Mouse (Mus musculus): ENCODE data around the gene Ifrd1. TPM values are rescaled to one million over a fixed set of nuclear protein-coding genes. Genes with fewer than 3 reads are reported as not detected.
"Not testable (repeated sequence)": the region's sequence is repeated elsewhere in the genome, so short reads cannot be mapped to it uniquely, and the experiment has no call there.

The Ifrd1 gene
- polyA plus RNA-seq, 1 experiment from 2014 or later: 167 TPM

DNA sequence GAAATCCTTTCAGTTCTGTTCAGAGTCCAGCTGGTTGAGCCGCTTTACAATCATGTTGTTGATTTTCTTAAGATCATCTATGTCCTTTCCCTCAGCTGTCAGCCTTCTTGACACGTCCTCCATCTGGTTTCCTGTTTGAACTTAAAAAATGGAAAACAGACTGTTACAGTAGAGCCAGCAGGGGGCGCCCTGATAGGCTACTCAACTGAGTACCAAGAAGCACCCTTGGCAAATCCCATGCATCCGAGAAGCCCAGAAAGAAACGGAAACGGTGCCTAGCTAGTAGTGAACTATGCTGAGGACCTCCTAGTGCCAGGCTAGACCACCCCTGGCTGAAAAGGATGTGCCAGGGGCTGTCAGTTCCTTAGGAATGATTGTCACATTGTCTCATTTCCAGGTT is 71.2 kb downstream of the Ifrd1 start:
- ATAC-seq: no peak

GRCm38 (mm10) chr12:40176158-40176557 is 72.1 kb downstream of the Ifrd1 start:
- H3K27ac ChIP-seq (ENCODE audit: low read length): no peak overlapping the region
- H3K27me3 ChIP-seq (replicated peaks; ENCODE audit: insufficient read depth, low read length): no peaks in the 10 kb centered on the region
- no peak overlapping the region for H3K4me2 ChIP-seq (replicated peaks; ENCODE audit: low read depth, low read length)
- 50% methylated on average over 2 of the region's 2 CpGs for WGBS
- no peak overlapping the region for H3K4me3 ChIP-seq (ENCODE audit: low read depth, low read length)
- H3K36me3 ChIP-seq (ENCODE audit: insufficient read depth, low read length): no peaks in the 10 kb centered on the region
- TF ChIP-seq EP300 (IDR thresholded peaks at IDR 0.05): no peak
- TF ChIP-seq CTCF (IDR thresholded peaks at IDR 0.05): no peak
- no peaks in the 10 kb centered on the region for H3K4me1 ChIP-seq (ENCODE audit: insufficient read depth, low read depth, low read length)
- ATAC-seq (no peak), DNase-seq (ENCODE audit: low spot score) (no peak)
- no peaks in the 10 kb centered on the region for H3K9me3 ChIP-seq (ENCODE audit: low read length)
- no peak overlapping the region for H3K9ac ChIP-seq (replicated peaks; ENCODE audit: low read depth)

More for the DNA sequence above, 71.2 kb downstream of the Ifrd1 start:
- H3K27ac ChIP-seq (ENCODE audit: low read length): no peak overlapping the region
- H3K4me2 ChIP-seq (replicated peaks; ENCODE audit: low read depth, low read length): no peak overlapping the region
- H3K4me1 ChIP-seq (ENCODE audit: insufficient read depth, low read depth, low read length): no peaks in the 10 kb centered on the region
- no peak overlapping the region for H3K4me3 ChIP-seq (ENCODE audit: low read depth, low read length)
- WGBS: 53% methylated on average over 6 of the region's 6 CpGs
- H3K9ac ChIP-seq (replicated peaks; ENCODE audit: low read depth): no peak overlapping the region
- H3K36me3 ChIP-seq (ENCODE audit: insufficient read depth, low read length): no peaks in the 10 kb centered on the region
- DNase-seq (ENCODE audit: low spot score): peak; percentile 53
- peak; percentile 63 for TF ChIP-seq CTCF (IDR thresholded peaks at IDR 0.05)
- no peak for TF ChIP-seq EP300 (IDR thresholded peaks at IDR 0.05)
- no peaks in the 10 kb centered on the region for H3K27me3 ChIP-seq (replicated peaks; ENCODE audit: insufficient read depth, low read length)
- H3K9me3 ChIP-seq (ENCODE audit: low read length): no peaks in the 10 kb centered on the region

DNA sequence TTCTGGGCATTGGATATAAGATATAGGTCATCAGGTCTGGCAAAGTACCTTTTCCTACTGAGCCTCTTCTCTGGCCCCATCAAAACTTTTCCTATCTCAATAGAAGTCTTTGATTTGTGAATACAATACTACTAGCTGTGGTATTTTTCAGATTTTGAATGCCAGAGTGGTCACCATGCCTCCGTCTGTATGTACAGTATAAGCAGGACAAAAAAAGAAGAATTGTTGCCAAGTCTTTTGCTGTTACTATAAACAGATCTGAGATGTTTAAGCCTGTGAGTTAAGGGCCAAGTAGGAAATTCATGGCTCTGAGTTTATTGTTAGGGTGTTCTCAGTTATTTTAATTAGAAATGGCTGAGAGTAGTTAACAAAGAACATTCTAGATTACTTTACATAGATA is 73.1 kb downstream of the Ifrd1 start:
- DNase-seq (ENCODE audit: low spot score); H3K4me1 ChIP-seq (ENCODE audit: insufficient read depth, low read depth, low read length); H3K9ac ChIP-seq (replicated peaks; ENCODE audit: low read depth); H3K27me3 ChIP-seq (replicated peaks; ENCODE audit: insufficient read depth, low read length); H3K9me3 ChIP-seq (ENCODE audit: low read length); H3K27ac ChIP-seq (ENCODE audit: low read length); H3K4me3 ChIP-seq (ENCODE audit: low read depth, low read length); H3K4me2 ChIP-seq (replicated peaks; ENCODE audit: low read depth, low read length); ATAC-seq; H3K36me3 ChIP-seq (ENCODE audit: insufficient read depth, low read length): not testable (repeated sequence)
- WGBS: 19% methylated on average over 1 of the region's 1 CpGs

GRCm38 (mm10) chr12:40171637-40172036 is 76.7 kb downstream of the Ifrd1 start:
- 82% methylated on average over 2 of the region's 2 CpGs for WGBS
- no peak for ATAC-seq
- no peaks in the 10 kb centered on the region for H3K4me1 ChIP-seq (ENCODE audit: insufficient read depth, low read depth, low read length)

GRCm38 (mm10) chr12:40169675-40170074 is 78.6 kb downstream of the Ifrd1 start:
- Histone ChIP-seq H3K9me3 (ENCODE audit: low read length) (no peaks in the 10 kb centered on the region), H3K27ac (ENCODE audit: low read length) (no peak overlapping the region), H3K4me3 (ENCODE audit: low read depth, low read length) (no peak overlapping the region), H3K4me2 (replicated peaks; ENCODE audit: low read depth, low read length) (no peak overlapping the region), H3K36me3 (ENCODE audit: insufficient read depth, low read length) (no peaks in the 10 kb centered on the region), H3K9ac (replicated peaks; ENCODE audit: low read depth) (no peak overlapping the region), H3K27me3 (replicated peaks; ENCODE audit: insufficient read depth, low read length) (no peaks in the 10 kb centered on the region), H3K4me1 (ENCODE audit: insufficient read depth, low read depth, low read length) (no peaks in the 10 kb centered on the region)
- WGBS: 89% methylated on average over 1 of the region's 1 CpGs
- ATAC-seq (no peak), DNase-seq (ENCODE audit: low spot score) (no peak)
- no peak for TF ChIP-seq CTCF (IDR thresholded peaks at IDR 0.05)
- no peak for TF ChIP-seq EP300 (IDR thresholded peaks at IDR 0.05)

More at GRCm38 (mm10) chr12:40171637-40172036, 76.7 kb downstream of the Ifrd1 start:
- no peak for TF ChIP-seq CTCF (IDR thresholded peaks at IDR 0.05)
- no peak for TF ChIP-seq EP300 (IDR thresholded peaks at IDR 0.05)
- H3K4me2 ChIP-seq (replicated peaks; ENCODE audit: low read depth, low read length): no peak overlapping the region
- no peak overlapping the region for H3K9ac ChIP-seq (replicated peaks; ENCODE audit: low read depth)
- no peak overlapping the region for H3K27ac ChIP-seq (ENCODE audit: low read length)
- H3K27me3 ChIP-seq (replicated peaks; ENCODE audit: insufficient read depth, low read length): no peaks in the 10 kb centered on the region
- H3K9me3 ChIP-seq (ENCODE audit: low read length): no peaks in the 10 kb centered on the region
- H3K36me3 ChIP-seq (ENCODE audit: insufficient read depth, low read length): no peaks in the 10 kb centered on the region
- DNase-seq (ENCODE audit: low spot score): no peak
- H3K4me3 ChIP-seq (ENCODE audit: low read depth, low read length): no peak overlapping the region

DNA sequence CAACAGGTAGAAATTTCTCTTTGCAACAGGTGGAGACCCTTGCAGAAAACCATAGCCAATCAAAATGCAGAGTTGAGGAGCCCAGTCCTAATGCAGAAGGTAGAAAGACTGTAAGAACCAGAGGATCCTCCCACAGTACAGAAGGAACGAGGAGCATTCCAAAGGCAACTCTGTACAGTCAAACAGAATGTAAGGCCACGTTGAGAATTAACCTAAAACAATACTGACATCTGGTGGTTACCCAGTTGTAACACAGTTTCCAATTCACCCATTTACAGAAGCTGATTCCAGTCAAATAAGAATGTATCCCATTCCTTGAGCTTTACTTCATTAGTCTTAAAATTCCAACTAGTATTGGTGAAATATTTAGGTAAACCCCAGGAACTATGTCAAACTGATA is 83.7 kb downstream of the Ifrd1 start:
- peak; percentile 83 for DNase-seq (ENCODE audit: low spot score)
- 0% methylated on average over 2 of the region's 2 CpGs for WGBS
- H3K4me2 ChIP-seq (replicated peaks; ENCODE audit: low read depth, low read length): no peak overlapping the region
- H3K27me3 ChIP-seq (replicated peaks; ENCODE audit: insufficient read depth, low read length): no peaks in the 10 kb centered on the region
- ATAC-seq: peak; percentile 52
- TF ChIP-seq EP300 (IDR thresholded peaks at IDR 0.05): no peak
- TF ChIP-seq CTCF (IDR thresholded peaks at IDR 0.05): peak; percentile 85
- H3K9ac ChIP-seq (replicated peaks; ENCODE audit: low read depth): no peak overlapping the region
- H3K4me3 ChIP-seq (ENCODE audit: low read depth, low read length): no peak overlapping the region
- no peaks in the 10 kb centered on the region for H3K9me3 ChIP-seq (ENCODE audit: low read length)
- no peak overlapping the region for H3K27ac ChIP-seq (ENCODE audit: low read length)
- H3K36me3 ChIP-seq (ENCODE audit: insufficient read depth, low read length): no peaks in the 10 kb centered on the region
- no peaks in the 10 kb centered on the region for H3K4me1 ChIP-seq (ENCODE audit: insufficient read depth, low read depth, low read length)

DNA sequence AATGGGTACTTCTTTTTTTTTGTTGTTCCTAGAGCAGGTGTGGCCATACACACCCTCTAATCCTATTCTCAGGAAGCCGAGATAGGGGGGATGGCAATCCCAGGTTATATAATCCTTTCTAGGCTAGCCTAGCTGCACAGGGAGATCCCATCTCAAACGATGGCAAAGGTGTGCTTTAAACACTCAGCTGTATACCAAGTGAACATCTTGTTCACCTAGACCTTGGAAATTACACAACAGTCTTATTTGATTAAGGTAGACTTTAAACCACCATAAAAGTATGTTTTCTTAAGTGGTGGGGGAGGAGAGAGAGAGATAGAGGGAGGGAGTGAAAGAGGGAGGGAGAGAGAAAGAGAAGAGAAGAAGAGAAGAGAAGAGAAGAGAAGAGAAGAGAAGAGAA is 87.5 kb downstream of the Ifrd1 start:
- ATAC-seq (peak; percentile 35), DNase-seq (ENCODE audit: low spot score) (peak; percentile 14)
- Histone ChIP-seq H3K9ac (replicated peaks; ENCODE audit: low read depth) (no peak overlapping the region), H3K27ac (ENCODE audit: low read length) (no peak overlapping the region), H3K9me3 (ENCODE audit: low read length) (no peaks in the 10 kb centered on the region), H3K36me3 (ENCODE audit: insufficient read depth, low read length) (no peaks in the 10 kb centered on the region), H3K4me1 (ENCODE audit: insufficient read depth, low read depth, low read length) (no peaks in the 10 kb centered on the region), H3K4me3 (ENCODE audit: low read depth, low read length) (no peak overlapping the region), H3K4me2 (replicated peaks; ENCODE audit: low read depth, low read length) (no peak overlapping the region), H3K27me3 (replicated peaks; ENCODE audit: insufficient read depth, low read length) (no peaks in the 10 kb centered on the region)
- WGBS: 62% methylated on average over 2 of the region's 2 CpGs
- TF ChIP-seq CTCF (IDR thresholded peaks at IDR 0.05) (no peak), EP300 (IDR thresholded peaks at IDR 0.05) (no peak)

Data from lung, postnatal 0 days (tissue).